Mouse (Mus musculus) granulocyte monocyte progenitor cell, adult 5-6 weeks (primary cell): Measurements from ENCODE around the gene Pilrb2. TPM values are rescaled to one million over a fixed set of nuclear protein-coding genes. Genes with fewer than 3 reads are reported as not detected.

Source experiments
- ATAC-seq: replicated peaks from 2 replicates; pipeline ENCODE4 v1.8.0; 2016; ENCODE audit warnings: mild to moderate bottlenecking, moderate TSS enrichment, inconsistent platforms; ENCODE audit not compliant: poor library complexity, severe bottlenecking
- total RNA-seq, 2 experiments: library from RNA; stranded (forward) in 1 of 2; stranded (reverse) in 1 of 2; fragments of 200-712, 200-1000 nt in 1 of 2; fragments of >200 nt in 1 of 2; fragmentation: Nextera tagmentation in 1 of 2; gene quantifications; 2 replicates each; pipeline ENCODE4 v1.2.3; 2014 to 2017

Gene Pilrb2
- total RNA-seq, 2 experiments from 2014 or later: 4.3 to 13.2 TPM

DNA sequence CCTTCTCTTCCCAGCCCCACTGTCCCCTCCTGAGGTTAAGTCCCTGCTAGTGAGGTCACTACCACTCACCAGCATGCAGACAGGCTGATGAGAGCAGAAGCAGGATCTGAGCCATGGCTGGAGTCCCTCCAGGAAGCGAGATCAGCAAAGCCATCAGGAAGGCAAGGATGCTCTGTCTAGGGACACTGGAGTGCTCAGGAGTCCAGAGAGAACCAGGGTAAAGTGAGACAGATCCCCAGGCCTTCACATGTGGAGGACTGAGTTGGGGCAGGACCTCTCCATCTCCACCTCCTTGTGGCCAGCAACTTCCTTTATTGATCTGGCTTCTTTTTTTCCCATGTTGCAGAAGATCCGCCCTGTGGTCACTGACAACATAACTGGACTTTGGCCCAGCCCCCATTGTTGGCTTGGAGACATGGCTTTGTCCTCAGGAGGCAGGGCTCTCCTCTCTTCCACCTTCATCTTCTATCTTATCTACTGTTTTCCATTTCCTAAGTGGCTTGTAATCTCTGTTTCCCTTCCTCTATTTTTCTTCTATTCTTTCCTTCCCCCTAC is 35.6 kb downstream of the Pilrb2 start, which contains the start of gene Pilra:
TSS of gene Pilra (minus strand) at position 316 of the 555 bp plus-strand sequence.
- peak; percentile 77 for ATAC-seq

- ATAC-seq: no peak
Measured at GRCm38 (mm10) chr5:137833500-137833899, 38.1 kb downstream of the Pilrb2 start.

- peak; percentile 18 for ATAC-seq
Measured at GRCm38 (mm10) chr5:137831506-137831905, 40.1 kb downstream of the Pilrb2 start.

GRCm38 (mm10) chr5:137831106-137831505 is 40.5 kb downstream of the Pilrb2 start:
- ATAC-seq: peak; percentile 45

DNA sequence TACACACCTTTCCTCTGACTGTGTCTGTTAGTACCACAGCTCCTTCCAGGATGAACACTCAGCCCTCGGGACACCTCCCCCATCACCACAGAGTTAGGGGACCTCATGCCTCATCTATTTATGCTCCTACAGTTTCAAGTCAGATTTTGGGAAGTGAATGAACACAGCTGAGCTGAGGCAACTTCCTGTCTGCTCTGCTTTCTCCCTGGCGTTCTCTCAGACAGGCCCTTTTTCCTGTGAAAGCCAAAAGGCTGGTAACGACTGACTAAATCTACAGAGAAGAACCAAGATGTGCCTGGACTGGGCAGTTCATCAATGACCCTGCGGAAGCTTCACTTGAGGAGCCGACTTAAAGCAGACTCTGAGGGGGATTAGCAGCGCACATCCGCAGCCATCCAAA is 41.4 kb downstream of the Pilrb2 start:
- peak; percentile 56 for ATAC-seq

DNA sequence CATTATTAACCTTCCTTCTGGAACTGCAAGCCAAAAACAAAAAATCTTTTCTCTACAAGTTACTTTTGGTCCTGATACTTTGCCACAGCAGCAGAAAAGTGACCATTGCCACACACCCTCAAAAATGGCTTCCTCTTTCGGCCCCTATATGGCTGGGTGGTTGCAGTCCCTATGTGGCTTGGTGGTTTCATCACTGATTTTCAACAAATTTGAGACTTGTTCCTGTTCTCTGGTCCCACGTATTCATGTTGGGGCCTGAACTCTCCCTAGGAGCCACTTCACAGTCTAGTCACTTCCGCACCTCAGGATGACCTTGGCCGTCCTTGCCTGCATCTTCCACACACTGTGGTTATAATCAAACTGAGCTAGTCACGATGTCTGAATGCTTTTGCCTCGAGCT is 42.9 kb downstream of the Pilrb2 start:
- ATAC-seq: peak; percentile 71

GRCm38 (mm10) chr5:137826421-137826820 is 45.2 kb downstream of the Pilrb2 start:
- ATAC-seq: no peak

DNA sequence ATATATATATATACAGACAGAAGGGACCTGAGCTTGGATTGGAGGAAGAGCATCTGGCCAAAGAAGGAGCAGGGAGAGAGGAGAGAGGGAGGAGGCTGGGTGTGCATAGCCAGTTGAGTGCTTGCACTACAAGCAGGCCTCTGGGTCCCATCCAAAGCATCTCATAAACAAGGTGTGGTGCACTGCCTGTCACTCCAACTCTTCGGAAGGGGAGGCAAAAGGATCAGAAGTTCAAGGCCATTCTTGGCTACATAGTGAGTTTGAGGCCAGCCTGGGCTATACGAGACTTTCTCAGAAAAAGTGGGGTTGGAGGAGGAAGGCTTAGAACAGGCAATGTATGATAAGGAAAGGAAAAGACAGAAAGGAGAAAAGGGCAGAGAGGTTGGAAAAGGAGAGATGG is 45.6 kb downstream of the Pilrb2 start:
- ATAC-seq: no peak

DNA sequence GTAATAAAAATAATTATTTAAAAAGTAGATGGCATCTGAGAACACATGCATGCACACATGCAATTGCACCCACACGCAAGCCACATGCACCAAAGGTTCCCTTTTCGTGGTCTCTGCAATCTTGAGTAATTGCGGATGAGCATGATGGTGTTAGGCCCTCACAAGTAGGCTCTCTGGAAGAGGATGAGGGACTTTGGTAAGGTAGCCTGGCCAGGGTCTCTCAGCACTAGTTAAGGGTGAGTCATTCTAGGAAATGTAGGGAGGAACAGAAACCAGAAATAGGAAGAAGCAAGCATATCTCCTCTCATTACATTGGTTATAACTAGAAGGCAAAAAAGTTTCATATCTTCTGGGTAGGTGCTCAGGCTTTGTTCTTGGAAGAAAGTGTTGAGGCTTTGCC is 46.6 kb downstream of the Pilrb2 start:
- peak; percentile 76 for ATAC-seq

DNA sequence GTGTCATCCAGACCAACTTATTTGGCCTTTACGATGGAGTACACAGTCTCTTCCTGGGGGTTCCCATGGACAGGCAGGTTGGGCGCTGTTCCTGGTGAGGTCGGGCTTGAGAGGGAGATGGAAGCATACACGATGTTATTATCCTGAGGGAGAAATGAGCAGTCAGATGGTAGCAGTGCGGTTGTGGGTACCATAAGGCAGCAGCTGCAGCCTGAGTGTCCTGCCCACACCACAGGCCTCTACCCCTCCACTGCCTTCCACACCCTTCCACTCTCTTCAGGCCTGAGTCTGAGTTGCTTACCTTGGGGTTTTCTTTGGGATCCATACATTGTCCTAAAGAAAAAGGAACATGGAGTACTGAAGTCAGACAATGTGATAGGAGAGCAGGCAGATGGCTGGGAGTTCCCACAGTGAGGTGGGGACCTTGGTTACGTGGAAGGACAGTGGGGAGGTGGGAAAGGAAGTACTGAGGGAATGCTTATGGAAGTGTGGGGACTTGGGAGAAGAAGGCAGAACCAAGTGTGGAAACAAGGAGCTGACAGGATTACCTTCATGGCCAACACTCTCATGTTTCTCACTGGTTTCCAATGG is 48.1 kb downstream of the Pilrb2 start:
- ATAC-seq: 0 out of 2 replicates have a peak, but pooled peaks have one; percentile 4

- no peak for ATAC-seq
Measured at GRCm38 (mm10) chr5:137822602-137823001, 49.0 kb downstream of the Pilrb2 start.

DNA sequence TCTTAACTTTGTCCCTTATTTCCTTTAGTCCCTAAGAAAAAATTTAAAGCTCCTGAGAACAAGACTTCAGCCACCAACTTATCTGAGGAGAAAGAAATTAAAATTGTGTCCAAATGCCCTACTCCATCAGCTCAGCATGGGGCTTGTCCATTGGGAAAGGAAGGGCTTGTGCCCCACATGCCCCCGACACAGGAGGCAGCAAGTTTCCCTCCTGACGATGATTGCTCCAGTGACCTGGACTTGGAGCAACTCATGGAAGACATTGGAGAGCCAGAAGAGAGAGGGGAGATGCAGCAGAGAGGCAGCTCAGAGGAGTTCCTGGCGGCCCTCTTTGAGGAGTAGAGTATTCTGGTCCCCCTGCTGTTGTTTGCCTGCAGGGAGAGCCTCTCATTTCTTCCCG is 49.5 kb downstream of the Pilrb2 start:
- no peak for ATAC-seq

DNA sequence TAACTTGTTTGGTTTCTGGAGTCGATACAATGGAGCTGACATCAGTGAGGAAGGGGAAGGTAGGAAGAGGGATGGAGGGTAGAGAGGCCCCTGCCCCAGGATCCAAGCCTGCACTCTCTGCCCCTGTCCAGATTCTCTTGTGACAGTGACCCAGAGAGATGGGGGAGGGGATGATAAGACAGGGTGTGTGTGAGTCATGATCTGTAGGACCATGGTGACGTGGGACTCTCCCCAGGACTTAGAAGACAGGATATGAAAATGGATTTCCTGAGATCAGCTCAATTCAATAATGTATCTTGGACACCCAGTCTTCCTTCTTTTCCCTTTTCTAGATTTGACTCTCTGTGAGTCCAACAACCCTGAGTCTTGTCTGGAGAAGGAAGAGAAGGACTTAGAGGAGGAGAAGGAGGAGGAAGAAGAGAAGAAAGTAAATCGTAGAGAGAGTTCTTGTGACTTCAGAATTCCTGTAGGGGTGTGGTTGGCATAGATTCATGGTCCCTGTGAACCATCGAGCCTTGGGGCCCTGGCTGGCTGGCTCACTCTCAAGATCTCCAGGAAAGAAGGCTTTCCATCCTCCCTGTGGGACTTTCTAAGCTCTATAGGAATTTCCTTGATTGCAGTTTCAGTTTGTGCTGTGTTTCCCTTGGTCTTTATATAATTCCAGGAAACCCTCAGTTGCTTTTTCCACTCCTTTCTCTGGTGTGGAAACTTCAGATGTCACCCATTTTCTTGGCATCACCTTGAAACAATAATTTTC is 54.0 kb downstream of the Pilrb2 start:
- ATAC-seq: no peak

Other genes with a start within 250 kb of the Pilrb2 start
- gene Fbxo24, start 242.8 kb downstream of the Pilrb2 start, total RNA-seq (2014; fragmentation: Nextera tagmentation): not detected in 2 replicates
- not detected in 2 replicates for gene Fbxo24, start 242.8 kb downstream of the Pilrb2 start, total RNA-seq (2017)
- gene Lrch4, start 242.7 kb downstream of the Pilrb2 start, total RNA-seq (2014; fragmentation: Nextera tagmentation): 57.4 and 73.0 TPM in 2 replicates
- 34.6 and 42.2 TPM in 2 replicates for gene Lrch4, start 242.7 kb downstream of the Pilrb2 start, total RNA-seq (2017)
- 13.2 and 16.4 TPM in 2 replicates for gene Gm20605, start 242.6 kb downstream of the Pilrb2 start, total RNA-seq (2014; fragmentation: Nextera tagmentation)
- 0.62 and 3.6 TPM in 2 replicates for gene Gm20605, start 242.6 kb downstream of the Pilrb2 start, total RNA-seq (2017)
- gene Sap25, start 230.5 kb downstream of the Pilrb2 start, total RNA-seq (2014; fragmentation: Nextera tagmentation): 32.1 and 55.2 TPM in 2 replicates
- 9.7 and 20.8 TPM in 2 replicates for gene Sap25, start 230.5 kb downstream of the Pilrb2 start, total RNA-seq (2017)
- gene Irs3, start 226.1 kb downstream of the Pilrb2 start, total RNA-seq (2014; fragmentation: Nextera tagmentation): not detected in 2 replicates
- gene Irs3, start 226.1 kb downstream of the Pilrb2 start, total RNA-seq (2017): not detected in 2 replicates
- gene Agfg2, start 187.1 kb downstream of the Pilrb2 start, total RNA-seq (2014; fragmentation: Nextera tagmentation): 13.7 and 15.0 TPM in 2 replicates
- 10.7 and 13.9 TPM in 2 replicates for gene Agfg2, start 187.1 kb downstream of the Pilrb2 start, total RNA-seq (2017)
- gene Nyap1, start 130.2 kb downstream of the Pilrb2 start, total RNA-seq (2014; fragmentation: Nextera tagmentation): not detected in 2 replicates
- gene Nyap1, start 130.2 kb downstream of the Pilrb2 start, total RNA-seq (2017): not detected in 2 replicates
- gene Tsc22d4, start 126.1 kb downstream of the Pilrb2 start, total RNA-seq (2014; fragmentation: Nextera tagmentation): 71.5 and 78.5 TPM in 2 replicates
- 57.5 and 74.8 TPM in 2 replicates for gene Tsc22d4, start 126.1 kb downstream of the Pilrb2 start, total RNA-seq (2017)
- 29.4 and 36.7 TPM in 2 replicates for gene Ppp1r35, start 93.0 kb downstream of the Pilrb2 start, total RNA-seq (2014; fragmentation: Nextera tagmentation)
- gene Ppp1r35, start 93.0 kb downstream of the Pilrb2 start, total RNA-seq (2017): 22.9 and 24.1 TPM in 2 replicates
- gene Mepce, start 84.2 kb downstream of the Pilrb2 start, total RNA-seq (2014; fragmentation: Nextera tagmentation): 33.9 and 35.2 TPM in 2 replicates
- 14.5 and 48.4 TPM in 2 replicates for gene Mepce, start 84.2 kb downstream of the Pilrb2 start, total RNA-seq (2017)
- 1.0 and 2.6 TPM in 2 replicates for gene Zcwpw1, start 84.0 kb downstream of the Pilrb2 start, total RNA-seq (2014; fragmentation: Nextera tagmentation)
- 12.7 and 13.0 TPM in 2 replicates for gene Zcwpw1, start 84.0 kb downstream of the Pilrb2 start, total RNA-seq (2017)
- gene Pilra, start 35.5 kb downstream of the Pilrb2 start, total RNA-seq (2014; fragmentation: Nextera tagmentation): 3.2 and 4.0 TPM in 2 replicates
- 11.4 and 12.7 TPM in 2 replicates for gene Pilra, start 35.5 kb downstream of the Pilrb2 start, total RNA-seq (2017)
- gene Pilrb1, start 13.7 kb downstream of the Pilrb2 start, total RNA-seq (2014; fragmentation: Nextera tagmentation): 3.5 and 12.1 TPM in 2 replicates
- gene Pilrb1, start 13.7 kb downstream of the Pilrb2 start, total RNA-seq (2017): 7.2 and 7.6 TPM in 2 replicates
- not detected in 2 replicates for gene Cyp3a13, start 49.8 kb upstream of the Pilrb2 start, total RNA-seq (2014; fragmentation: Nextera tagmentation)
- gene Cyp3a13, start 49.8 kb upstream of the Pilrb2 start, total RNA-seq (2017): not detected in 2 replicates
- gene Gjc3, start 91.3 kb upstream of the Pilrb2 start, total RNA-seq (2014; fragmentation: Nextera tagmentation): not detected in 2 replicates
- gene Gjc3, start 91.3 kb upstream of the Pilrb2 start, total RNA-seq (2017): not detected in 2 replicates
- gene Azgp1, start 109.7 kb upstream of the Pilrb2 start, total RNA-seq (2014; fragmentation: Nextera tagmentation): not detected in 2 replicates
- gene Azgp1, start 109.7 kb upstream of the Pilrb2 start, total RNA-seq (2017): not detected in 2 replicates
- not detected in 2 replicates for gene Smok3a, start 149.4 kb upstream of the Pilrb2 start, total RNA-seq (2014; fragmentation: Nextera tagmentation)
- gene Smok3a, start 149.4 kb upstream of the Pilrb2 start, total RNA-seq (2017): not detected in 2 replicates
- gene Smok3b, start 149.6 kb upstream of the Pilrb2 start, total RNA-seq (2014; fragmentation: Nextera tagmentation): not detected in 2 replicates
- gene Smok3b, start 149.6 kb upstream of the Pilrb2 start, total RNA-seq (2017): not detected in 2 replicates
- not detected in 2 replicates for gene Smok3c, start 181.4 kb upstream of the Pilrb2 start, total RNA-seq (2014; fragmentation: Nextera tagmentation)
- gene Smok3c, start 181.4 kb upstream of the Pilrb2 start, total RNA-seq (2017): not detected in 2 replicates
- 21.5 and 26.8 TPM in 2 replicates for gene Zkscan1, start 213.3 kb upstream of the Pilrb2 start, total RNA-seq (2014; fragmentation: Nextera tagmentation)
- gene Zkscan1, start 213.3 kb upstream of the Pilrb2 start, total RNA-seq (2017): 19.2 and 25.8 TPM in 2 replicates
- 10.9 and 16.6 TPM in 2 replicates for gene Zscan21, start 245.1 kb upstream of the Pilrb2 start, total RNA-seq (2014; fragmentation: Nextera tagmentation)
- 10.9 and 14.8 TPM in 2 replicates for gene Zscan21, start 245.1 kb upstream of the Pilrb2 start, total RNA-seq (2017)